Comparison of ENCODE assay signal across 14 mouse cellular contexts in genomic region chr7:89564569-89564968, GRCm38 (mm10). TPM values are rescaled to one million over a fixed set of nuclear protein-coding genes. Genes with fewer than 3 reads are reported as not detected.
"Had no signal": no experiment of that assay in that cellular context is flagged by ENCODE, and none has a peak within 500 bp of the region (broad histone marks: within the 10 kb centered on the region; RNA-seq: fewer than 3 reads in every experiment).

No protein-coding gene starts in this region.

- H3K4me3 ChIP-seq: megakaryocyte, embryonic 14.5 days; midbrain, embryonic 13.5 days; midbrain, embryonic 15.5 days; neural tube, embryonic 12.5 days; stomach, embryonic 15.5 days had no signal

- H3K4me1 ChIP-seq: megakaryocyte, embryonic 14.5 days; midbrain, embryonic 13.5 days; midbrain, embryonic 15.5 days; neural tube, embryonic 12.5 days had no signal

- DNase-seq: lung, embryonic 14.5 days; lung, postnatal 10 days; lung, postnatal 4 days; right cerebral cortex, postnatal 14 days; thymus, adult 2 months; thymus, postnatal 25 days; thymus, postnatal 4 days had no signal

- ATAC-seq: midbrain, embryonic 13.5 days; midbrain, embryonic 15.5 days had no signal

- H3K27ac ChIP-seq: midbrain, embryonic 13.5 days; midbrain, embryonic 15.5 days; neural tube, embryonic 12.5 days; stomach, embryonic 15.5 days; stomach, postnatal 0 days had no signal

RNA-seq across cellular contexts. Expression of gene Prss23, which starts 37.6 kb away (rescaled TPM):
- total RNA-seq: monocyte, adult 5-6 weeks had no signal
